Mouse (Mus musculus) NIH3T3 (cell line): ENCODE data around the gene Snx10.

ENCODE experiments used
- DNase-seq: peaks from one replicate; pipeline ENCODE4 v3.0.0-alpha.2; 2012; ENCODE audit warnings: low read depth

Gene Snx10

GRCm38 (mm10) chr6:51585980-51586379 is 62.3 kb downstream of the Snx10 start:
- DNase-seq = peak; percentile 87

GRCm38 (mm10) chr6:51587266-51587665 is 63.6 kb downstream of the Snx10 start:
- DNase-seq = no peak

- DNase-seq = no peak
These were observed 67.6 kb downstream of the Snx10 start for GRCm38 (mm10) chr6:51591264-51591663.

DNA sequence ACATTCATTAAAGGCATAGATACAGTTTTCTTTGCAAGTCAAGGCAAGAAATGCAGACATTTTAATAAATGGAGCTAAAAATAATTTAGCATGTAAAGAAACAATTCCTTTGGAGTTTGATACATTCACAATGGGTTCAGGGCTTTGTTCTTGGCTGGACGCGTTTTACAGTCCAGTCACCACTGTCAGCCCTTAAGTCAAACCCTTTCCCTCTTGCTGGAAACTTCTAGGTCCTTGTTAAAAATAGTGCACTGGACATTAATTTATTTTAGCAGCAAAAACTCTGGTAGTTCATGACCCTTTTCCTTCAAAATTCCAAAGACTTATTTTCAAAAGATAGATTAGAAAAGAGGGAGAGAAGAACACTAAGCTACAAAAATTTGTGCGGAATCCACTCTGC is 68.1 kb downstream of the Snx10 start:
- no peak for DNase-seq

GRCm38 (mm10) chr6:51592356-51593115 is 68.8 kb downstream of the Snx10 start:
- no peak for DNase-seq

GRCm38 (mm10) chr6:51593446-51594035 is 69.8 kb downstream of the Snx10 start:
- no peak for DNase-seq

DNA sequence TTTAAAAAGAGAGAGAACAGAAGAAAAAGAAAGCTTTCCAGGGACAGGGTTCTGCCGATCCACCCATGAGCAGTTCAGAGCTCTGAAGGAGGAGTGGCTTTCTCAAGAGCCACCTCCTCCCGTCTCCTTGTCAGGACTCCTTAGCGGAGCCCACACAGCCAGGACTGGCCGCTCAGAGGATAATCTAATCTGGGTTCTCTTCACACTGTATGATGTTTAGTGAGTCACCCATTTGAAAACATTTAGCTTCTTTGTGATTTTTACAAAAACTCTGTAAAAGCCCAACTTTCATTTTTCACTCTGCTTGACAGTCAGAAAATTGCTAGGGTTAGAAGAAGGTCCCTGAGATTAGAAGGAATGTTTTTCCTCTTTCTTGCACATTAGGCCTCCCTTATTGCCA is 70.8 kb downstream of the Snx10 start:
- peak; percentile 14 for DNase-seq

GRCm38 (mm10) chr6:51598058-51598457 is 74.4 kb downstream of the Snx10 start:
- no peak for DNase-seq

- DNase-seq = no peak
These were observed 76.7 kb downstream of the Snx10 start for GRCm38 (mm10) chr6:51600412-51600811.

DNA sequence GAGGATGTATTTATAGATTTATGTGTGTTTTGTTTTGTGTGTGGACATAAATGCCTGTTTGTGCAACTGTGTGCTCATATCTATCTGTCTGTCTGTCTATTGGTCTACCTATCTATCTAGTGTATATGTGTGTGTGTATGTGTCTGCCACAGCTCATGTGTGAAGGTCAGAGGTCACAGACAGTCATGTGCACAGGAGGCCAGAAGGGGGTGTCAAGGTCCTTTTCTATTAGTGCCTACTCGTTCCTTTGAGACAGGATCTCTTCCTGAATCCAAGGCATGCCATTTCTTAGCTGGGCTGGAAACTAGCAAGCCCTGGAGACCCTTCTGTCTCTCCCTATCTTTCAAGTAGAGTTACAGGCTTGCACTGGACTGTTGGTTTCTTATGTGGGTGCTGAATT is 78.6 kb downstream of the Snx10 start:
- DNase-seq = no peak

DNA sequence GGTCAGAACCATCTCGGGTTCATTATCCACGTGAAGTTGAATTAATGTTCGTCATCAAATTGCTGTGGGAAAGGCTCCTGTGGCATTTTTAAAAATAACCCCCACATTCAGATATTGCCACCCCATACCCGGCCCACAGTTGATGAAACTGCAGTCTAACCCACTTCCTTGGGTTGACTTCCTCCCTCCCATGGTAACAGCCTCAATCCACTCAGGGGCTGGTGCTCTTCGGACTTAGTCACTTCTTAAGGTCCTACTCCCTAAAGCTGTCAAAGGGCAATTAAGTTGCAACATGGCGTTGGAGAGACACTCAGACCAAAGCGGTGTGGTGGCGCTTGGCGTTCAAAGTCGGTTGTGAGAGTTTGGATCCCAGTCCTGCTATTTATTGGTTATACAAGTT is 80.0 kb downstream of the Snx10 start:
- DNase-seq = no peak

DNA sequence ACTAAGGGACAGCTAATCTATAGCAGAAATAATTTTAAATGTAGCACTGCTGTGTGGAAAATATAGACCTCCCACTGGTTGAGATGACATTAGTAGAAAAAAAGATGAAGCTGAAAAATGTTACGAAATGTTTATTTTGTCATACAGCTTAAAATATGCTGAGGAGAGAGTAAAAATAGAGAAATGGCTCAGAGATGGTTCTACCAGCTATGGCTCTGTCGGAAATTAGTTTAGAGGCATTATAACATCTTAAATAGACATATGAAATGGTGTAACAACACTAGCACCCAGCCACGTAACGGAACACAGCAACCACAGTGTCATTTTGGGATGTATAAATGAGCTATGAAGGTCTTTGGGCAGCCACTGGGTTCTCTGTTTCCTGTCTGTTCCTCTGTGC is 82.5 kb downstream of the Snx10 start:
- no peak for DNase-seq

DNA sequence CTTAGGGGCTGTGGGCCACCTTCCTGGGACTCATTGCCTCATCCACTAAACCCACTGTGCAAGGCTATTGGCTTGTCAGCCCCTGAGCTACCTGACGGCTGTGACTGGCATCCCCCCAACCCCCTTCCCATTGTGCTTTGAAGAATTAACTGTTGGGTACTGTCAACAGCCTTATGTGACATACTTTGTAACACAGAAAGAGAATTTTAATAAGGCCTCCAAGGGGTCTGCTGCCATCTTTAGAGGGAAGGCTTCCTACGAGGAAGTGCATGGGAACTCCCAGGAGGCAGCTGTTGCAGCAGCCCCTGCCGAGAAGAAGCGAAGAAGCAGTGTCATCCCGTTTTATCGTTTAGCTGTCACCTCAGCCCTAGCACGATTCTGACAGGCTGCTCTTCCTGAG is 83.1 kb downstream of the Snx10 start:
- no peak for DNase-seq

DNA sequence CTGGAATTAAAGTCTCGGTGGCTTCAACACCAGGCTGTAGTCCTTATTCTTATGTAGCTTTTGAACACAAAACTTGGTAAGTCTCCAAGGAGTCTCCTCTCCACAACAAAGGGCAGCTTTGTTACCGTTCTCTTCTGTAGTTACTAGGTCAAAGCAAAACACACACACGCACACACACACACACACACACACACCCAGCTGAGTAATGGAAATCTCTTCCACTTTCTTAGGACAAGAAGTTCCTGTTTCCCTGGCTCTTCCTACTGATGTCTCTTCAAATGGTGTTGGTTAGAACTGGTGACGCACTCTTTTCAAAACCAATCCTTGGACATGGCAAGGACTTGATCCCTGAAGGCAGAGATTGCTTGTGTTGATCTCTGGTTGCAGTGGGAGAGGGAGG is 87.9 kb downstream of the Snx10 start:
- DNase-seq = no peak

- peak; percentile 28 for DNase-seq
These were observed 88.8 kb downstream of the Snx10 start for GRCm38 (mm10) chr6:51612371-51613051.

DNA sequence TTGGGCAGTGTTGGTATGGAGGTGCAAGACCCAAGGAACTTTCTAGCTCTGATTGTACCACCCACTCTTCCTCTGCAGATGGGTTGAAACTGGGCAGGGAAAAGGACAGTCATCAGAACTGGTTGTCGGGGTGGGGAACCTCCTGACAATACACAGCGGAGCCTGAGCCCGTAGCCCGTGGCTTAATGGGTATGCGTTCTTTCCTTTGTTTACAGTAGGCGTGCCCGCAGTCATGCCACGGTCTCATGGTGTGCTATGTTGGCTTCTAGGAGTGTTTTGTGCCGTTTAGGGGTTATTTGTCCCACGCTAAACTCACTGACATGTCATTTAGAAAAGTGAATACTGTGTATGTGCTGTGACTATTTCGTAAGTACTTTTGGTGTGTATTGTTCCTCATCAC is 90.0 kb downstream of the Snx10 start:
- no peak for DNase-seq

DNA sequence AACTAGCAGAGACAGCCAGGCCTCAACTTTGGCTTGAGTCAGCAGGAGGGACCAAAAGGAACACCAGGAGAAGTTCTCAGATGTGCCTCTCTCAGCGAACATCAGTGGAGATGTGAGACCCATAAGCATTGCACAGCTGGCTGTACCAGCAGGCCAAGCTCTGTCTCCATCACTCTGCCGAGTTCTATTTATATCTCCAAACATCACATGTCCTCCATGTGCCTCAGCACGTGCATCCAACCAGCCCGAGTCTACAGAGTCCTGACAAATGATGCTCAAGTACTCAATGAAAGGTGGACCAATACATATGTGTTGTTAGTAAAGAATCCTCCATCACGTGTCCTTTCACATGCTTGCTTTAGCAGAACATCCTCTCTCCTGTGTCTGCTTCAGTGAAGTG is 103.1 kb downstream of the Snx10 start:
- no peak for DNase-seq

DNA sequence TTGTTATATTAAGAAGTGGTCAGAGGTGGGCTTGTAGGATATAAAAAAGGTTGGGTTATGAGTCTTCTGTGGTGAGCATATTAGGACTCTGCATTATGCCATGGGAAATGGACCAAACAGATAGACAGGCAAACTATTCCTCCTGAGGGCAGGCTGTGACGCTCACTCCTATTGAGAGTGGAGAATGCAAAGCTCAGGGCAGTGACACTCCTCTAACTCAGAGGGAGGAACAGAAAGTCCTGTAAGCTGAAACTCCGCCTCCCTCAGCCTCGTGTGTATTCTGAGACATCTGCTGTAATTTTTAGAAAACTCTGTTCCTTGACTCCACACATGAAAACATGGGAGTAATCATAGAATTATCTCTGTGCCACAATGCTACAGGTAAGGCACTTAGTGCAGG is 106.0 kb downstream of the Snx10 start:
- DNase-seq = no peak

DNA sequence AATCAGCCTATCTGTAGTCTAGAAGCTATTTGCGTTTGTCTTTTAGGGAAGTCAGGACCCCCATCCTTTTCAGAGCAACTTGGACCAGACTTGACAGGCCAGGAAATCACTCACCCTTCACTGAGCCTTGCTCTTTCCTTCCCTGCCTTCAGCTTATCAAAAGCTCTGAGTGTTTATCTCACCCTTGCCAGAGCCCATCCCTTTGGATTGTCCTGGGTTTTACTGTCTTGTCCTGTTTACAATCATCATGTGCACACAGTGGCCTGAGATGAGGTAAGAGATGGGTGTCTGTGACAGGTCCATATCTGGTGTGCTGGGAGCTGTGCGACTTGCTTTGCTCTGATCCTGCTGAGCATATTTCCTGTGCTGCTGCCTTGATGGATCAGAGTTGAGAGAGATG is 106.5 kb downstream of the Snx10 start:
- DNase-seq = no peak

- no peak for DNase-seq
These were observed 109.4 kb downstream of the Snx10 start for GRCm38 (mm10) chr6:51632928-51633662.

- DNase-seq = no peak
These were observed 110.1 kb downstream of the Snx10 start for GRCm38 (mm10) chr6:51633663-51634362.

GRCm38 (mm10) chr6:51636019-51636568 is 112.4 kb downstream of the Snx10 start:
- no peak for DNase-seq
